Mouse (Mus musculus) effector memory CD4-positive, alpha-beta T cell, adult 7 months (primary cell): ENCODE data around the gene Mctp1. TPM values are rescaled to one million over a fixed set of nuclear protein-coding genes. Genes with fewer than 3 reads are reported as not detected.

ENCODE experiments used
- polyA plus RNA-seq: library from polyadenylated mRNA; unstranded; fragments of 100-300 nt; shearing (Covaris generic); gene quantifications from one replicate; pipeline ENCODE4 v1.2.1, GENCODE M21; 2017

The Mctp1 gene
- not detected for polyA plus RNA-seq

GRCm38 (mm10) chr13:76383972-76384663 is at the start of gene Mctp1:
Mctp1 (plus strand) TSS chr13:76384535.

Other genes with a start within 250 kb of the Mctp1 start
- gene Fam81b, start 79.5 kb upstream of the Mctp1 start, polyA plus RNA-seq, result not detected